Mouse (Mus musculus): ENCODE measurements around the gene Foxk1. TPM values are rescaled to one million over a fixed set of nuclear protein-coding genes. Genes with fewer than 3 reads are reported as not detected.
A peak's percentile ranks its signal among the peaks of the same experiment; 100 is the strongest.

Foxk1 gene
- polyA plus RNA-seq, 1 experiment from 2014 or later, result 4.1 TPM

DNA sequence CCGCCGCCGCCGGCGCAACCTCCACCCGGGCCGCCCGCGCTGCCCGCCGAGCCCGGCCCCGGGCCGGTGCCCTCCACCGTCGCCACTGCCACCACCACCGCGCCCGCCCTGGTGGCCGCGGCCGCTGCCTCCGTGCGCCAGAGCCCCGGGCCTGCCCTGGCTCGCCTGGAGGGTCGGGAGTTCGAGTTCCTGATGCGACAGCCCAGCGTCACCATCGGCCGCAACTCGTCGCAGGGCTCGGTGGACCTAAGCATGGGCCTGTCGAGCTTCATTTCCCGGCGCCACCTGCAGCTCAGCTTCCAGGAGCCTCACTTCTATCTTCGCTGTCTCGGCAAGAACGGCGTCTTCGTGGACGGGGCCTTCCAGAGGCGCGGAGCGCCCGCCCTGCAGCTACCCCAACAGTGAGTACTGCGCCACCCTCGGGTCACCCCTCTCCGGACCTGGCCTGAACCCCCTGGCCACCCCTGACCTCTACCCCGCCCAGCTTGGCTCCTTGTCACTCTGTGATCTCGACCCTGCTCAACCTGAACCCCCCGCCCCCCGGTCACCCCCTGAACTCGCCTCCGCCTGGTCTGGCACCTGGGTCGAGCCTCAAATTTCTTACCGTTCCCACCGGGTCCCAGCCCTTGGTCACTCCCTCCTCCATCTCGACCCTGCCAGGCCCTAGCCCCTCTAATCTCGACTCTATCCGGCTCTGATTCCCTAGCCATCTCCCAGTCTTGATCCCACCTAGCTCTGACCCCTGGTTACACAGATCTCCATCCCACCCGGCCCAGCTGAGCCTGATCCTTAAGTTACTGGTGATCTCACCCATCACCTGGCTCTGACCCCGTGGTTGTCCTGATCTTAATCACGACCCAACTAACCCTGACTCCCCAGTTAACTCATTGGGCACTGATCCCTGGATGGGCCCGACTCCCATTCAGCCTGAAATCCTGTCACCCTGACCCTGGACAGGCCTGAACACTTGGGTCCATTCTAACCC lies 636 bp downstream of the Foxk1 start:
- Histone ChIP-seq H3K4me2 (replicated peaks; ENCODE audit: low read depth, low read length) (peak overlapping the region; percentile 91), H3K4me3 (ENCODE audit: low read depth, low read length) (peak overlapping the region; percentile 92), H3K9ac (ENCODE audit: low read depth, low read length) (peak overlapping the region; percentile 87), H3K27me3 (ENCODE audit: control insufficient read depth, insufficient read depth, low read length) (no peaks in the 10 kb centered on the region), H3K4me1 (replicated peaks; ENCODE audit: control insufficient read depth, insufficient read depth, low read length) (peaks cover 14% of the 10 kb centered on the region), H3K9me3 (ENCODE audit: control insufficient read depth, low read length) (no peaks in the 10 kb centered on the region), H3K36me3 (ENCODE audit: control insufficient read depth, insufficient read depth, low read length) (0 out of 2 replicates have a peak, but pooled peaks cover 3% of the 10 kb centered on the region), H3K27ac (ENCODE audit: low read depth, low read length) (peak overlapping the region; percentile 87)
- DNase-seq (ENCODE audit: low spot score), result peak; percentile 55
- 1% methylated on average over 42 of the region's 67 CpGs for WGBS
- ATAC-seq (ENCODE audit: low FRiP score), result peak; percentile 68; the same call in 1 of the 2 replicates

DNA sequence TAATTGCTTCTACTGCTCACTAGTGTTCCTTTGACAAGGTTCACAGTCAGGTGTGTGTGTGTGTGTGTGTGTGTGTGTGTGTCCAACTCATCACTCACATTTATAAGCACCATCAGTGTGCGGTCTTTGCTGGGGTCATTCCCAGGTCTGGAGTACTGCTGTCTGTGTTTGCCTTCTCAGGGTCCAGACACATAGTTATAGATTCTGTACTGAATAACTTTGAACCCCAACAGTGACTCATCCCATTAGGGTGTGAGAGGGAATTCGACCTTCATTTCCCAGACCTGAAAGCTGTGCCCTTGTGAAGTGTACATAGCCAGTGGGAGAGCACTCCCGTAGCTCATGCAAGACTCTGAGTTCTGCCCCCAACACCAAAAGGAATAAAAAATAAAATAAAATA lies 2.4 kb downstream of the Foxk1 start:
- DNase-seq (ENCODE audit: low spot score) (no peak), ATAC-seq (ENCODE audit: low FRiP score) (no peak)
- no peaks in the 10 kb centered on the region for H3K9me3 ChIP-seq (ENCODE audit: control insufficient read depth, low read length)
- 0 out of 2 replicates have a peak, but pooled peaks cover 3% of the 10 kb centered on the region for H3K36me3 ChIP-seq (ENCODE audit: control insufficient read depth, insufficient read depth, low read length)
- 90% methylated on average over 3 of the region's 3 CpGs for WGBS
- no peak overlapping the region for H3K4me2 ChIP-seq (replicated peaks; ENCODE audit: low read depth, low read length)
- H3K4me3 ChIP-seq (ENCODE audit: low read depth, low read length), result no peak overlapping the region
- H3K4me1 ChIP-seq (replicated peaks; ENCODE audit: control insufficient read depth, insufficient read depth, low read length), result peaks cover 14% of the 10 kb centered on the region
- no peak overlapping the region for H3K27ac ChIP-seq (ENCODE audit: low read depth, low read length)
- H3K27me3 ChIP-seq (ENCODE audit: control insufficient read depth, insufficient read depth, low read length), result no peaks in the 10 kb centered on the region
- no peak overlapping the region for H3K9ac ChIP-seq (ENCODE audit: low read depth, low read length)

DNA sequence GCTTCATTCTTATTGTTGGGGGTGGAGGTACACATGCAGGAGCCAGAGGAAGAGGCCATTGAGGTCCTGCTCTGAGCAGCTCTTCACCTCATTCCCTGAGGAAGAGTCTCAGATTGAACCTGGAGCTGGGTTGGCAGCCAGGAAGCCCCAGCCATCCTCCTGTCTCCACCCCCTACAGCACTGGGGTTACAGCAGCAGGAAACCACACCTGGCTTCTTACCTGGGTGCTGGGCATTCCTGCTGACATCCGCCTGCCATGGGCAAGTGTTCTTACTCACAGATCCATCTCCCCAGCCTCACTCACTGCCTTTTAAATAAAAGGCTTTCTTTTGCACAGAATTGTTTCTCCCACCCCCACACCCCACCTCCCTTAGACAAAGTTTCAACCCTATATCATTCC lies 3.0 kb downstream of the Foxk1 start:
- H3K9me3 ChIP-seq (ENCODE audit: control insufficient read depth, low read length), result no peaks in the 10 kb centered on the region
- H3K4me1 ChIP-seq (replicated peaks; ENCODE audit: control insufficient read depth, insufficient read depth, low read length), result peaks cover 14% of the 10 kb centered on the region
- no peaks in the 10 kb centered on the region for H3K27me3 ChIP-seq (ENCODE audit: control insufficient read depth, insufficient read depth, low read length)
- H3K4me2 ChIP-seq (replicated peaks; ENCODE audit: low read depth, low read length), result no peak overlapping the region
- no peak overlapping the region for H3K4me3 ChIP-seq (ENCODE audit: low read depth, low read length)
- 0 out of 2 replicates have a peak, but pooled peaks cover 3% of the 10 kb centered on the region for H3K36me3 ChIP-seq (ENCODE audit: control insufficient read depth, insufficient read depth, low read length)
- 89% methylated on average over 1 of the region's 1 CpGs for WGBS
- H3K9ac ChIP-seq (ENCODE audit: low read depth, low read length), result no peak overlapping the region
- ATAC-seq (ENCODE audit: low FRiP score), result no peak
- no peak overlapping the region for H3K27ac ChIP-seq (ENCODE audit: low read depth, low read length)
- DNase-seq (ENCODE audit: low spot score), result no peak

DNA sequence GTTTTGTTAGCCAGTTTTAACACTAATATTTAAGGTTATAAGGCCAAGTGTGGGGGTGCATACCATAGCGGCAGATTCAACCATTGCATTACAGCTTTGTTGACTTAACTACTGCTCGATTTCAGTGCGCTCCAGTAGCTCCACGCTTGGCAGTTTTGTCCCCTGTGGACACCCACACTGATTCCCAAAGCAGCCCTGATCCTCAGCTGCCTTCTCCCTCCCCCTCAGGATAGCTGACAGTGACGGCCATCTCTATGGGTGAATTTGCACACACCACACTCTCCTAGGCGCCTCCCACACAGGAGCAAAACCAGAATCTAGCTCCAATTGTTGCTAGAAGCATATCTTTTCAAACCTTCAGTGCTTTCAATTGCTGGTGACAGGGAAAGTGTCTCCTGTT lies 4.1 kb downstream of the Foxk1 start:
- no peak overlapping the region for H3K27ac ChIP-seq (ENCODE audit: low read depth, low read length)
- WGBS, result 79% methylated on average over 6 of the region's 6 CpGs
- peaks cover 14% of the 10 kb centered on the region for H3K4me1 ChIP-seq (replicated peaks; ENCODE audit: control insufficient read depth, insufficient read depth, low read length)

DNA sequence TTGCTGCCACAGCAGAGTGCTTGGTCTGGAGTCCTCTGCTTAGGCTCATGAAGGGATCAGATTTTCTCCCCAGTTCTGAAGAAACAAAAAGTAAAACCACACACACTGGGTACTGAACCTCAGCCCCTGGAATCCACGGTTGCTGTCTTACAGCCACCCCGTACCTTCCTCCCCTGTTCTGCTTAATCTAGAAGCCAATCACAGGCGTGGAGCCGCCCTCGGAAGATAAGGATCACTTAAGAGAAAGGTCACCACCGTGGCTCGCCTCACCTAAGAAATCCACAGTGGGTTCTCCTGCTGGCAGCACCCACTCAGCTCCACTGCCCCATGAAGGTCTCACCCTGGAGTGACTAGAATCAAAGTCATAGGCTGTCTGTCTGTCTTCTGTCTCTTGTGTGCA lies 5.1 kb downstream of the Foxk1 start:
- no peaks in the 10 kb centered on the region for H3K9me3 ChIP-seq (ENCODE audit: control insufficient read depth, low read length)
- no peak overlapping the region for H3K27ac ChIP-seq (ENCODE audit: low read depth, low read length)
- WGBS, result 86% methylated on average over 7 of the region's 7 CpGs
- no peak for DNase-seq (ENCODE audit: low spot score)
- H3K27me3 ChIP-seq (ENCODE audit: control insufficient read depth, insufficient read depth, low read length), result no peaks in the 10 kb centered on the region
- H3K9ac ChIP-seq (ENCODE audit: low read depth, low read length), result no peak overlapping the region
- H3K4me3 ChIP-seq (ENCODE audit: low read depth, low read length), result no peak overlapping the region
- no peak overlapping the region for H3K4me2 ChIP-seq (replicated peaks; ENCODE audit: low read depth, low read length)
- ATAC-seq (ENCODE audit: low FRiP score), result no peak
- H3K4me1 ChIP-seq (replicated peaks; ENCODE audit: control insufficient read depth, insufficient read depth, low read length), result peaks cover 14% of the 10 kb centered on the region
- 0 out of 2 replicates have a peak, but pooled peaks cover 3% of the 10 kb centered on the region for H3K36me3 ChIP-seq (ENCODE audit: control insufficient read depth, insufficient read depth, low read length)

More for the DNA sequence above, 4.1 kb downstream of the Foxk1 start:
- ATAC-seq (ENCODE audit: low FRiP score) (no peak), DNase-seq (ENCODE audit: low spot score) (no peak)
- Histone ChIP-seq H3K9me3 (ENCODE audit: control insufficient read depth, low read length) (no peaks in the 10 kb centered on the region), H3K36me3 (ENCODE audit: control insufficient read depth, insufficient read depth, low read length) (0 out of 2 replicates have a peak, but pooled peaks cover 3% of the 10 kb centered on the region), H3K9ac (ENCODE audit: low read depth, low read length) (no peak overlapping the region), H3K4me3 (ENCODE audit: low read depth, low read length) (no peak overlapping the region), H3K27me3 (ENCODE audit: control insufficient read depth, insufficient read depth, low read length) (no peaks in the 10 kb centered on the region), H3K4me2 (replicated peaks; ENCODE audit: low read depth, low read length) (no peak overlapping the region)

DNA sequence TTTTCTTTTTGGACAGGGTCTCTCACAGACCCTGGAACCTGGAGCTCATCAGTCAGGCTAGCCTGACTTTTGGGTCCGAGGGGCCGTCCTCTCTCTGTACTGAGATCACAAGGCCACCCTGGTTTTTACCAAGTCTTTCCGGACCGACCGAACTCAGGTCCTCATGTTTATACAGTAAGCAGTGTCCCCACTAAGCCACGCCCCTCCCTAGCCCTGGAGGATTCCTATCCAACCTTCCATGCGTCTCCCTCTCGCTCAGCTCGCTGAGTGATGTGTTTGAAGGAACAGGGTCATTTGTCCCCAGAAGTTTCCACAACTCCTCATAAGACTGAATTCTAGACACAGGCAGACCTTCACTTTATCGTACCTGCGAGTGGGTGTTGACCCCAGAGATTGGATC lies 5.6 kb downstream of the Foxk1 start:
- H3K36me3 ChIP-seq (ENCODE audit: control insufficient read depth, insufficient read depth, low read length), result 0 out of 2 replicates have a peak, but pooled peaks cover 3% of the 10 kb centered on the region
- H3K27me3 ChIP-seq (ENCODE audit: control insufficient read depth, insufficient read depth, low read length), result no peaks in the 10 kb centered on the region
- DNase-seq (ENCODE audit: low spot score), result no peak

DNA sequence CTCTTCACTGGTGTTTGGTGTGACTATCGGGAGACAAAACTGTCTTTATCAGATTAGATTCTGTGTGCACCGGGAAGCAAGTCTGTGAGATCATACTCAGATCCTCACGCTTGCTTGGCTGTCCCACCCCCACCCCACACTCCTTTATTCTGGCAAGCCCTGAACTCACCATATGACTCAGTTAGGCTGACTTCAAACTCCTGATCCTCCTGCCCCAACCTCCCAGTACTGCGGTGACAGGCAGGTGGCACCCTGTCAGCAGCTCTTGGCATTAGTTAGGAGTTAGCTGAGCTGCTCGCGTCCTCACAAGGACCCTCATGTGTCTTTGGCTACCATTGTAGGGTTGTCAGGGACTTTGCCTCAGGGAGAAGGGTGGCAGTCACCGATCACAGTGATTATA lies 6.1 kb downstream of the Foxk1 start:
- 88% methylated on average over 7 of the region's 7 CpGs for WGBS
- Histone ChIP-seq H3K4me2 (replicated peaks; ENCODE audit: low read depth, low read length) (no peak overlapping the region), H3K4me1 (replicated peaks; ENCODE audit: control insufficient read depth, insufficient read depth, low read length) (peaks cover 14% of the 10 kb centered on the region), H3K27me3 (ENCODE audit: control insufficient read depth, insufficient read depth, low read length) (no peaks in the 10 kb centered on the region), H3K36me3 (ENCODE audit: control insufficient read depth, insufficient read depth, low read length) (0 out of 2 replicates have a peak, but pooled peaks cover 3% of the 10 kb centered on the region), H3K9me3 (ENCODE audit: control insufficient read depth, low read length) (no peaks in the 10 kb centered on the region), H3K27ac (ENCODE audit: low read depth, low read length) (no peak overlapping the region), H3K9ac (ENCODE audit: low read depth, low read length) (no peak overlapping the region), H3K4me3 (ENCODE audit: low read depth, low read length) (no peak overlapping the region)
- no peak for ATAC-seq (ENCODE audit: low FRiP score)
- no peak for DNase-seq (ENCODE audit: low spot score)

More for the DNA sequence above, 5.6 kb downstream of the Foxk1 start:
- no peak overlapping the region for H3K9ac ChIP-seq (ENCODE audit: low read depth, low read length)
- WGBS, result 75% methylated on average over 11 of the region's 11 CpGs
- H3K4me2 ChIP-seq (replicated peaks; ENCODE audit: low read depth, low read length), result no peak overlapping the region
- no peaks in the 10 kb centered on the region for H3K9me3 ChIP-seq (ENCODE audit: control insufficient read depth, low read length)
- no peak for ATAC-seq (ENCODE audit: low FRiP score)
- H3K4me1 ChIP-seq (replicated peaks; ENCODE audit: control insufficient read depth, insufficient read depth, low read length), result peaks cover 14% of the 10 kb centered on the region
- no peak overlapping the region for H3K4me3 ChIP-seq (ENCODE audit: low read depth, low read length)
- no peak overlapping the region for H3K27ac ChIP-seq (ENCODE audit: low read depth, low read length)

DNA sequence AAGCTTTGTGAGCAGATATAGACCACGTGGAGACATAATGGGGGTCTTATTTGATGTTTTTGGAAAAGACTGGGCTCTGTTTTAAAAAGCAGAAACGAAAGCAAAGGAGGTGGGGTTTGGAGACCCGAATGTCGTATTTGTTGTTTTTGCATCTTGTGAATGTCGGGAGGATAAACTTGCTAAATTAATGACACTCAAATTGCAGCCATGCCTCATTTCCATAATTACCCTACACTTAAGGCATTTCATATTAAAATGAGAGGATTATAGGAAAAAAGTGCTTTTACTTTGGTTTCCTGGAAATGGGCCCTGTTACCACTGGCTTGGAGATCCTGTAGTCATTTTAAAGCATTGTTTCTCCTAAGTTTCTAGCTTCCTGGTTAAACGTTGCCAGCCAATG lies 7.9 kb downstream of the Foxk1 start:
- no peak for ATAC-seq (ENCODE audit: low FRiP score)
- peaks cover 10% of the 10 kb centered on the region for H3K4me1 ChIP-seq (replicated peaks; ENCODE audit: control insufficient read depth, insufficient read depth, low read length)
- no peak overlapping the region for H3K4me3 ChIP-seq (ENCODE audit: low read depth, low read length)
- no peak overlapping the region for H3K9ac ChIP-seq (ENCODE audit: low read depth, low read length)
- no peaks in the 10 kb centered on the region for H3K27me3 ChIP-seq (ENCODE audit: control insufficient read depth, insufficient read depth, low read length)
- no peak overlapping the region for H3K27ac ChIP-seq (ENCODE audit: low read depth, low read length)
- H3K4me2 ChIP-seq (replicated peaks; ENCODE audit: low read depth, low read length), result no peak overlapping the region
- no peak for DNase-seq (ENCODE audit: low spot score)
- H3K9me3 ChIP-seq (ENCODE audit: control insufficient read depth, low read length), result no peaks in the 10 kb centered on the region
- 0 out of 2 replicates have a peak, but pooled peaks cover 3% of the 10 kb centered on the region for H3K36me3 ChIP-seq (ENCODE audit: control insufficient read depth, insufficient read depth, low read length)
- WGBS, result 70% methylated on average over 6 of the region's 6 CpGs

Data from hindbrain, embryonic 11.5 days (tissue).